Mouse (Mus musculus): ENCODE data around the gene Wwox. TPM values are rescaled to one million over a fixed set of nuclear protein-coding genes. Genes with fewer than 3 reads are reported as not detected.

Gene Wwox
- total and polyA plus RNA-seq, 3 experiments: 7.6 to 61.8 (median 12.2) TPM

DNA sequence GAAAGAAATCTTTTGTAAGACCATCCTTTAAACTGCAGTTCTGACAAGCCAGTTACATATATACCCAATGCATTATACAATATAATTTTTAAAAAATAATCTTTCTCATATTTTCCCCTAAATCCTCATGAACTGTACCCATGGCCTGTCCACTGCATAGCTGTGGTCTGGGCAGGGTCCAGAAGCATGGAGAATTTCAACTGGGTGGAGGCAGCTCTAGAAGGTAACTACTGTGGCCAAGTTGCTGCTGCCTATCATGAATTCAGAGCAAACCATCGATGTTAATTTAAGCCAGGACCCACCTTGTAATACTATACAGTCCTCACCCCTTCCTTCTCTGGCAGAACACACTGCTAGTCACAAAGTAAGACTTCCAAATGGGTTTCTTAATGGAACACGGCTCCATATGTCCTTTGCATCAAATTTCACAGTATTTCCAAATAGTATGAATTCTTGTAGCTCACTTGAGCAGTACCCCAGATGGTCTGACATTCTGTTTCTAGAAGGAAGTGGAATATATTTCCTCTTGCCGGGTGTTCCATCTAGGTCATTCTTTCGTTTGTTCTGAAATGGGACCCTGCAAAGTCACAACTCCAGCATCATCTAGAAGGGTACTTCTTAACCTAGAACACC, 255.2 kb downstream of the Wwox start:
- H3K4me1 ChIP-seq (ENCODE audit: control insufficient read depth in 1 of 2, insufficient read depth in 2 of 2, low read length in 2 of 2): no peaks in the 10 kb centered on the region
- no peaks in the 10 kb centered on the region for H3K36me3 ChIP-seq (ENCODE audit: control insufficient read depth in 1 of 2, insufficient read depth in 2 of 2, low read length in 2 of 2)
- DNase-seq (ENCODE audit: low read depth, low spot score): no peak
- no peak overlapping the region for H3K27ac ChIP-seq (ENCODE audit: control insufficient read depth, low read depth, low read length)
- no peaks in the 10 kb centered on the region for H3K27me3 ChIP-seq (ENCODE audit: control insufficient read depth in 1 of 2, insufficient read depth in 2 of 2, low read length in 2 of 2)
- no peaks in the 10 kb centered on the region for H3K79me2 ChIP-seq (ENCODE audit: control insufficient read depth, insufficient read depth, low read length, poor library complexity)
- H3K4me3 ChIP-seq (ENCODE audit: control insufficient read depth in 1 of 2, insufficient read depth in 1 of 2, low read depth in 2 of 2, low read length in 2 of 2): no peak overlapping the region
- H3K9me3 ChIP-seq (replicated peaks; ENCODE audit: insufficient read depth, low read length): no peaks in the 10 kb centered on the region
- H3K9ac ChIP-seq (ENCODE audit: control insufficient read depth, low read depth, low read length, poor library complexity, severe bottlenecking): no peak overlapping the region
- TF ChIP-seq ZKSCAN1 (IDR thresholded peaks at IDR 0.05; ENCODE audit: low read depth, low read length) (no peak), UBTF (IDR thresholded peaks at IDR 0.05; ENCODE audit: borderline replicate concordance, insufficient read depth, low read depth, low read length) (no peak), MAX (IDR thresholded peaks at IDR 0.05; ENCODE audit: low read length) (no peak), GABPA (IDR thresholded peaks at IDR 0.05; ENCODE audit: low read depth, low read length) (no peak), TCF12 (IDR thresholded peaks at IDR 0.05; ENCODE audit: low read depth, low read length) (no peak), BHLHE40 (IDR thresholded peaks at IDR 0.05; ENCODE audit: borderline replicate concordance, low read depth, low read length) (no peak), TBP (IDR thresholded peaks at IDR 0.05; ENCODE audit: low read depth, low read length) (no peak), SIN3A (IDR thresholded peaks at IDR 0.05; ENCODE audit: low read length) (no peak), CHD2 (IDR thresholded peaks at IDR 0.05; ENCODE audit: low read length) (no peak), RCOR1 (IDR thresholded peaks at IDR 0.05; ENCODE audit: low read depth, low read length) (no peak), KAT2A (conservative IDR thresholded peaks at IDR 0.05; ENCODE audit: low read depth, low read length) (no peak), RAD21 (IDR thresholded peaks at IDR 0.05; ENCODE audit: low read depth, low read length) (no peak), ZMIZ1 (IDR thresholded peaks at IDR 0.05; ENCODE audit: low read depth, low read length) (no peak), CTCF (IDR thresholded peaks at IDR 0.05 in 2 of 3, conservative IDR thresholded peaks at IDR 0.05 in 1 of 3; ENCODE audit: control insufficient read depth in 1 of 3, insufficient read depth in 1 of 3, low read depth in 2 of 3, low read length in 3 of 3, poor library complexity in 1 of 3, severe bottlenecking in 1 of 3) (no peak), MAZ (IDR thresholded peaks at IDR 0.05; ENCODE audit: low read depth, low read length) (no peak)

DNA sequence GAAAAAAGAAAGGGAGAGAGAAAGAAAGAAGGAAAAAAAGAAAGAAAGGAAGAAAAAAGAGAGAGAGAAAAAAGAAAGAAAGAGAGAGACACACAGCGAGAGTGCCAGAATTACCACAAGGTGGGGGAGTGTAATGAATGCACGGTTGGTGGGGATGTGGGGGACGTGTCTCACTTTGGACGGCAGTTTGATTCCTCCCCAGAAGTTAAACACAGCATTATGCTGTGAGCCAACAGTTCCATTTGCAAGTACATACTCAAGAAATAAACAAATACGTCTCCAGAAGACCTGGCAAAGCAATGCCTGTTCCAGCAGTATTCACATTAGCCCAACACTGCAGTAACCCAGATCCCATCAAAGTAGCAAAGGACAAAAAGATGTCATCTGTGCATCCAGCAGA, 264.1 kb downstream of the Wwox start:
- H3K27me3 ChIP-seq (ENCODE audit: control insufficient read depth in 1 of 2, insufficient read depth in 2 of 2, low read length in 2 of 2): no peaks in the 10 kb centered on the region
- TF ChIP-seq MYB (IDR thresholded peaks at IDR 0.05; ENCODE audit: low read depth, low read length) (no peak), GATA1 (IDR thresholded peaks at IDR 0.05; ENCODE audit: low read depth, low read length) (no peak), SMC3 (IDR thresholded peaks at IDR 0.05; ENCODE audit: low read depth, low read length) (no peak), HCFC1 (IDR thresholded peaks at IDR 0.05; ENCODE audit: low read depth, low read length) (no peak), KAT2A (conservative IDR thresholded peaks at IDR 0.05; ENCODE audit: low read depth, low read length) (no peak), JUND (IDR thresholded peaks at IDR 0.05; ENCODE audit: low read depth, low read length) (no peak)
- no peak overlapping the region for H3K27ac ChIP-seq (ENCODE audit: control insufficient read depth, low read depth, low read length)
- H3K9me3 ChIP-seq (replicated peaks; ENCODE audit: insufficient read depth, low read length): no peaks in the 10 kb centered on the region
- DNase-seq (ENCODE audit: low read depth, low spot score): no peak
- H3K79me2 ChIP-seq (ENCODE audit: control insufficient read depth, insufficient read depth, low read length, poor library complexity): no peaks in the 10 kb centered on the region
- no peaks in the 10 kb centered on the region for H3K4me1 ChIP-seq (ENCODE audit: control insufficient read depth in 1 of 2, insufficient read depth in 2 of 2, low read length in 2 of 2)
- H3K9ac ChIP-seq (ENCODE audit: control insufficient read depth, low read depth, low read length, poor library complexity, severe bottlenecking): no peak overlapping the region
- no peaks in the 10 kb centered on the region for H3K36me3 ChIP-seq (ENCODE audit: control insufficient read depth in 1 of 2, insufficient read depth in 2 of 2, low read length in 2 of 2)
- no peak overlapping the region for H3K4me3 ChIP-seq (ENCODE audit: control insufficient read depth in 1 of 2, insufficient read depth in 1 of 2, low read depth in 2 of 2, low read length in 2 of 2)
